Mouse (Mus musculus) E14TG2a.4 (cell line): ENCODE results near the gene Gm42957.

Source experiments
- CTCF ChIP-seq: conservative IDR thresholded peaks from 2 replicates; pipeline ENCODE4 v1.5.1; 2014; ENCODE audit warnings: low read length
- POU5F1 ChIP-seq: IDR thresholded peaks from 2 replicates; pipeline ENCODE4 v1.6.1; 2014; ENCODE audit warnings: low read length, borderline replicate concordance

- TF ChIP-seq CTCF = no peak
- TF ChIP-seq POU5F1 = no peak
Observed at GRCm38 (mm10) chr3:96635906-96636305, 632 bp downstream of the Gm42957 start.
